Mouse (Mus musculus) lung, embryonic 14.5 days (tissue): ENCODE measurements around the gene Tbl3. TPM values are rescaled to one million over a fixed set of nuclear protein-coding genes. Genes with fewer than 3 reads are reported as not detected.
"Not testable (repeated sequence)": the region's sequence is repeated elsewhere in the genome, so short reads cannot be mapped to it uniquely, and the experiment has no call there.

Experiments
- ATAC-seq: fragments of 200-750 bp; cut with Nextera tagmentation; 2 replicates; pipeline ENCODE4 v1.8.0; 2017; ENCODE audit warnings: mild to moderate bottlenecking, moderate TSS enrichment, moderate library complexity; ENCODE audit not compliant: insufficient read depth
- DNase-seq: peaks from one replicate; pipeline ENCODE4 v3.0.0-alpha.2; 2015
- H3K27ac ChIP-seq: fragments of 300-500 bp; sonication (generic); 2 replicates; pipeline ENCODE4 v1.5.1; 2014; ENCODE audit warnings: low read depth, mild to moderate bottlenecking, moderate library complexity
- H3K27me3 ChIP-seq: fragments of 300-500 bp; sonication (generic); 2 replicates; pipeline ENCODE4 v1.6.1; 2014; ENCODE audit warnings: low read length, control low read depth; ENCODE audit not compliant: insufficient read depth
- H3K36me3 ChIP-seq: fragments of 300-500 bp; sonication (generic); 2 replicates; pipeline ENCODE4 v1.6.1; 2014; ENCODE audit warnings: control low read depth; ENCODE audit not compliant: insufficient read depth
- H3K4me1 ChIP-seq: fragments of 300-500 bp; sonication (generic); 2 replicates; pipeline ENCODE4 v1.6.1; 2014; ENCODE audit warnings: antibody characterized with exemption, control low read depth; ENCODE audit not compliant: insufficient read depth
- H3K4me2 ChIP-seq: fragments of 300-500 bp; sonication (generic); 2 replicates; pipeline ENCODE4 v1.6.1; 2014; ENCODE audit warnings: mild to moderate bottlenecking
- H3K4me3 ChIP-seq: fragments of 300-500 bp; sonication (generic); 2 replicates; pipeline ENCODE4 v1.5.1; 2014; ENCODE audit warnings: low read depth, low read length
- H3K9ac ChIP-seq: fragments of 300-500 bp; sonication (generic); 2 replicates; pipeline ENCODE4 v1.6.1; 2014
- H3K9me3 ChIP-seq: fragments of 300-500 bp; sonication (generic); 2 replicates; pipeline ENCODE4 v1.6.1; 2016; ENCODE audit warnings: low read depth, low read length, control low read depth
- CTCF ChIP-seq: IDR thresholded peaks from 2 replicates; pipeline ENCODE4 v1.5.1; 2016; ENCODE audit warnings: antibody characterized with exemption, low read depth
- WGBS: fragments of 180-500 bp; shearing (Covaris S2); extraction: QIAGEN DNeasy Blood & Tissue Kit; methylation state at CpG from one replicate; pipeline ENCODE4 v1.1.7; 2014; 5-methylcytosine and 5-hydroxymethylcytosine counted together
- polyA plus RNA-seq: library from polyadenylated mRNA; unstranded; fragments of >200 nt; fragmentation: Nextera tagmentation; extraction: Ambion mirVana; gene quantifications from 2 replicates; pipeline ENCODE4 v1.2.1, GENCODE M21; 2014

The Tbl3 gene
- polyA plus RNA-seq, 1 experiment from 2014 or later: 112 TPM

DNA sequence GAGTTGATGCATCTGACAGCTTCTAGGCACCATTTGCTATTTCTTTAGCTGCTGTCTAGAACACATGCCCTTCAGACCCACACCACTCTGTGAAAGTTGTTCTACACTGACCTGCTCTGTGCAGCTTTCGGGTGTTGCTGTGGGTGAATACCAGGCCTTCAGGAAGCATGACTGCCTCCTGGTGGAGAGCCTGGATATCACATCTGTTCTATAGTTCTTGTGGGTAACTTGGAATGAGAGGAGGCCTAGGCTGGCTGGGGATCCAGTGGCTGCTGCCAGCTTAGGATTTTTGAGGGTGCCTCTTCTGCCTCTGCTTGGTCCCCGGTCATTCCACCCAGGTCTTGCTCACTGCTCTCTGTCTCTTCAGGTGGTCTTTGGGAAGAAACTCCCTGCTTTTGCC is 31.3 kb downstream of the Tbl3 start:
- 58% methylated on average over 2 of the region's 2 CpGs for WGBS
- Histone ChIP-seq H3K27me3 (no peaks in the 10 kb centered on the region), H3K9ac (no peak overlapping the region), H3K9me3 (no peaks in the 10 kb centered on the region), H3K4me3 (no peak overlapping the region), H3K4me1 (peaks cover 8% of the 10 kb centered on the region), H3K27ac (no peak overlapping the region), H3K36me3 (peaks cover 51% of the 10 kb centered on the region), H3K4me2 (no peak overlapping the region)
- peak; percentile 82 for TF ChIP-seq CTCF
- ATAC-seq: peak; percentile 38; the same call in 1 of the 2 replicates
- peak; percentile 84 for DNase-seq

DNA sequence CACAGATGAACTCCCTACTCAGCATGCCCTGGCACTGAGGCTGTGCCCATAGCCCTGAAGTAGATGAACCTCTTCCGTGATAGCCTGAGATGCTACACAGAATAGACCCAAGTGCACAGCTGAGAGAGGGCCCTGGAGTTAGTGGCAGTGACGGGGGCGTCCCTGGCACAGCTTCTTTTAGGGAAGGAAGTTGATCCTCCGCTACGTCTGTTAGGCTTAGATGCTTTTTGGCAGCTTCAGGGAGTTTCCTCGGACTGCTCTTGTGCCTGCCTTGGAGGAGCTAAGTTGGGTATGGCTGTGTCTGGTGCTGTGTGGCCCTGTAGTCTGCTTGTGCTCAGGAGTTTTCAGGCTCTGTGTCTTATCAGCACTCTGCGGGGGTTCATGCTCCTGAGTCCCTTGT is 33.2 kb downstream of the Tbl3 start:
- no peak overlapping the region for H3K27ac ChIP-seq
- H3K9ac ChIP-seq: no peak overlapping the region
- DNase-seq (no peak), ATAC-seq (no peak)
- no peak overlapping the region for H3K4me3 ChIP-seq
- peaks cover 32% of the 10 kb centered on the region for H3K36me3 ChIP-seq
- peaks cover 17% of the 10 kb centered on the region for H3K4me1 ChIP-seq
- no peaks in the 10 kb centered on the region for H3K9me3 ChIP-seq
- WGBS: 80% methylated on average over 7 of the region's 7 CpGs
- H3K4me2 ChIP-seq: no peak overlapping the region
- no peaks in the 10 kb centered on the region for H3K27me3 ChIP-seq
- no peak for TF ChIP-seq CTCF

DNA sequence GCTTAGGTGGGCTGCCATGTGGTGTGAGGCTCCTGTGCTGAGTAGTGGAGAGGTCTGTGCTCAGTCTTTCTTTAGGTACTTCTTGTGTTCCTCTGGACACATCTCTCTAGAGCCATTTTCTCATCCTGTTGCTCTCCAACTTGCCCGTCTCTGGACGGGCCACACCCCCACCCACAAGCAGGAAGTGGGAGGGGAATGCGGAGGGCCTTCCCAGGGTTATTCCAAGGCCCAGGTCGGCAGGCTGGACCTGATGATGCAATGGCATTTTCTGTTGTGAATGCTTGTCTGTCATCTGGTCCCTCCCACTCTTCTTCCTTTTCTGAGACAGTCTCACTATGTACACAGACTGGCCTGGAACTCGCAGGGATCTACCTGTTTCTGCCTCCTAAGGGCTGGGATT is 35.3 kb downstream of the Tbl3 start:
- DNase-seq (peak; percentile 71), ATAC-seq (no peak)
- H3K27me3 ChIP-seq: no peaks in the 10 kb centered on the region
- peaks cover 23% of the 10 kb centered on the region for H3K4me1 ChIP-seq
- no peak overlapping the region for H3K4me3 ChIP-seq
- peak overlapping the region; percentile 95 for H3K4me2 ChIP-seq
- no peak for TF ChIP-seq CTCF
- H3K27ac ChIP-seq: no peak overlapping the region
- WGBS: 16% methylated on average over 5 of the region's 5 CpGs
- H3K9me3 ChIP-seq: no peaks in the 10 kb centered on the region
- 0 out of 2 replicates have a peak overlapping the region, but pooled peaks have one; percentile 16 for H3K9ac ChIP-seq
- H3K36me3 ChIP-seq: peaks cover 10% of the 10 kb centered on the region

DNA sequence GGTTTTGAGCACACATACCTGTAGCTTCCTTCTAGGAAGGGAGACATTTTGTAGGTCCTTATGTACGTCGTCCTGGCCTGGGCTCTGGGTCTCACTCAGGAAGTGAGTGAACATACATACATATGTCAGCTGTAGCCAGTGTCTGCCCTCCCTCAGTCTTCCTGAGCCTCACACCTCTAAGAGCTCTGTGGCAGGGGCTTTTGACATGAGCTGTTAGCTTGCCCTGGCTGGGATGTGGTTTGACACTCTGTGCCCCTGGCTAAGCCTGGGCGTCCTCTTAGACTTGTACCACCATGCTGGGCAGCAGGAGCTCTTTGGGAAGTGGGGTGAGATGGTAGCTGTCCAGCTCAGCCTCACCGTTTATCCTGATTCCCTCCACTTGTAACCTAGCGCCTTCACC is 36.1 kb downstream of the Tbl3 start:
- no peaks in the 10 kb centered on the region for H3K27me3 ChIP-seq
- H3K4me3 ChIP-seq: no peak overlapping the region
- H3K4me1 ChIP-seq: peaks cover 23% of the 10 kb centered on the region
- H3K36me3 ChIP-seq: peaks cover 3% of the 10 kb centered on the region; the same call in 1 of the 2 replicates
- no peak for TF ChIP-seq CTCF
- no peak for DNase-seq
- no peak for ATAC-seq
- 49% methylated on average over 5 of the region's 5 CpGs for WGBS
- H3K4me2 ChIP-seq: peak overlapping the region; percentile 95
- no peaks in the 10 kb centered on the region for H3K9me3 ChIP-seq
- no peak overlapping the region for H3K27ac ChIP-seq
- H3K9ac ChIP-seq: no peak overlapping the region

DNA sequence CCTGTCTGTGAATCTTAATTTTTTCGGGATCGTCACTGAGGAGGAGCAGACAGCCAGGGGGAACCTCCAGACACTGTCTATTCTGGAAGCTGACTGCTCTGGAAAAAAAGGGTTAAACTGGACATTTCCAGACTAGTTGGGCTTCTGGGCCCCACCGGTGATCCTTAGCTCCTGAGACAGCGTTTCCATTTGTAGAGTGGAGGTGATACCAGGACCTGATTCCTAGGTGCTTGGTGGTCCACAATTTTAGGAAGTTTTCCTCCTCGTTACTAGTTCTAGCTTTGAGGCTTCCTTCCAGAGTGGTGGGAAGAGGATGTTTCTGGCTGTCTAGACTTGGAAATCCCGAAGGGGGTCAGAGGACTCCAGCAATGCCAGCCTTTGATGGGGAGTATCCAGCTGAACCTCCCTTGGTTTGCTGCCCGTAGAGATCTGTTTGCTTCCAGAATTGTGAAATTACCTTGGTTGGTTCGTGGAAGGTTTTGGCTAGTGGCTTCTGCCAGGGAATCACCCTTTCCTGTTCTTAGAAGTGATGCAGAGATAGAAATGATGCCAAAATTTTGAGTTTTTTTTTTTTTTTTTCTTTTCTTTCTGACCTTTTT is 37.1 kb downstream of the Tbl3 start:
- Histone ChIP-seq H3K27ac (peak overlapping the region; percentile 84), H3K36me3 (peaks cover 3% of the 10 kb centered on the region; the same call in 1 of the 2 replicates), H3K4me3 (peak overlapping the region; percentile 100), H3K4me1 (peaks cover 23% of the 10 kb centered on the region), H3K4me2 (peak overlapping the region; percentile 95), H3K9me3 (no peaks in the 10 kb centered on the region), H3K9ac (peak overlapping the region; percentile 97), H3K27me3 (no peaks in the 10 kb centered on the region)
- ATAC-seq (no peak), DNase-seq (no peak)
- 6% methylated on average over 8 of the region's 8 CpGs for WGBS
- no peak for TF ChIP-seq CTCF

DNA sequence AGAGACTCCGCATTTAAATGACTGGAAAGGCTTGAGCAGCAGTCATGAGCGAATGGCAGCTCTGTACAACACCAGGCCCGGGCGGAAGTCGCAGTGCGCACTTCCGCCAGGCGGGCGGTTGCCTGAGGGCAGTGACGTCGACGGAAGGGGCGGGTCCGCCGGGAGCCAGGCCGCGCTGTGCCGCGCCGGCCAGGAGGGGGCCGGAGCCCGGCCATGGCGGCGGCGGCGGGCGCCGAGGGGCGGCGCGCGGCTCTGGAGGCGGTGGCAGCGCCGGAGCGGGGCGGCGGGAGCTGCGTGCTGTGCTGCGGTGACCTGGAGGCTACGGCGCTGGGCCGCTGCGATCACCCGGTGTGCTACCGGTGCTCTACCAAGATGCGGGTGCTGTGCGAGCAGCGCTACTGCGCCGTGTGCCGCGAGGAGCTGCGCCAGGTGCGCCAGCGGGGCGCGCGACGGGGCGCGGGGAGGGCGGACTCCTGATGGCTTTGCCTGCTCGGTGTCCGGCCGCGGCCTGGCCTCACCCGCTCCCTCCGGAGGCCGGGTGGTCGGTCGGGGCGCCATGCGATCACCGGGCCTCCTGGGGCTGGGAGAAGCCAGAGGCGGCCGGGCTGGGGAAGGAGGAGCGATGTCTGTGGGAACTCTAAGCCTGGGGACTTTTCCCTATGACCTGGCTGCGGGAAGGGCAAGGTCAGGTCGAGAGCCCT is 37.8 kb downstream of the Tbl3 start, which contains the start of gene Zfp598:
Zfp598 (plus strand) TSS at position 143 of the 701 bp plus-strand sequence.
- WGBS: under 1% methylated on average over 79 of the region's 80 CpGs
- ATAC-seq: peak; percentile 99

DNA sequence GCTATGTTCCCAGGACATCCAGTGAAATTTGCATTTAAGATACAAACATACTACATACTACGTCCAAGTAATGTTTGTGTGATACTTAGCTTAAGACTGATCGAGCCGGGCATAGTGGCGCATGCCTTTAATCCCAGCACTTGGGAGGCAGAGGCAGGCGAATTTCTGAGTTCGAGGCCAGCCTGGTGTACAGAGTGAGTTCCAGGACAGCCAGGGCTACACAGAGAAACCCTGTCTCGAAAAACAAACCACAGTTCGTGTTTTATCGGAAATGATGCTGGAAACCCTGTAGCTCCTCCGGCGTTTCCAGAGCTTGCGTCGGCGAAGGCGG is 38.3 kb downstream of the Tbl3 start:
- Histone ChIP-seq H3K27ac (peak overlapping the region; percentile 84; the same call in 1 of the 2 replicates), H3K4me3 (peak overlapping the region; percentile 100), H3K9ac (peak overlapping the region; percentile 97), H3K4me2 (peak overlapping the region; percentile 95), H3K4me1 (peaks cover 23% of the 10 kb centered on the region)
- DNase-seq, H3K27me3 ChIP-seq, H3K9me3 ChIP-seq, H3K36me3 ChIP-seq: not testable (repeated sequence)
- WGBS: 7% methylated on average over 15 of the region's 15 CpGs
- peak; percentile 24 for ATAC-seq

More for the DNA sequence above, 37.8 kb downstream of the Tbl3 start, which contains the start of gene Zfp598:
- DNase-seq: peak; percentile 98
- H3K4me3 ChIP-seq: peak within 1 kb of the TSS; percentile 100
- H3K4me2 ChIP-seq: peak within 1 kb of the TSS; percentile 95
- peak; percentile 14; the same call in 1 of the 2 replicates for TF ChIP-seq CTCF
- H3K27me3 ChIP-seq: no peaks in the 10 kb centered on the region
- H3K27ac ChIP-seq: peak within 1 kb of the TSS; percentile 84
- H3K9ac ChIP-seq: peak within 1 kb of the TSS; percentile 97
- H3K9me3 ChIP-seq: no peaks in the 10 kb centered on the region
- peaks cover 3% of the 10 kb centered on the region; the same call in 1 of the 2 replicates for H3K36me3 ChIP-seq
- peaks cover 23% of the 10 kb centered on the region for H3K4me1 ChIP-seq
